Mouse (Mus musculus) left cerebral cortex, adult 8-10 months (tissue): Measurements from ENCODE around the gene Tcte1. TPM values are rescaled to one million over a fixed set of nuclear protein-coding genes. Genes with fewer than 3 reads are reported as not detected.

Source experiments
- DNase-seq, 2 experiments: peaks; one replicate each; pipeline ENCODE4 v3.0.0; 2022; ENCODE audit warnings: low spot score in 2 of 2
- total RNA-seq, 4 experiments: library from RNA; stranded (reverse); gene quantifications; 2 replicates each; pipeline ENCODE4 v1.2.4; 2022

Tcte1 gene
- total RNA-seq, 4 experiments from 2014 or later = 1.3 to 1.7 (median 1.4) TPM

DNA sequence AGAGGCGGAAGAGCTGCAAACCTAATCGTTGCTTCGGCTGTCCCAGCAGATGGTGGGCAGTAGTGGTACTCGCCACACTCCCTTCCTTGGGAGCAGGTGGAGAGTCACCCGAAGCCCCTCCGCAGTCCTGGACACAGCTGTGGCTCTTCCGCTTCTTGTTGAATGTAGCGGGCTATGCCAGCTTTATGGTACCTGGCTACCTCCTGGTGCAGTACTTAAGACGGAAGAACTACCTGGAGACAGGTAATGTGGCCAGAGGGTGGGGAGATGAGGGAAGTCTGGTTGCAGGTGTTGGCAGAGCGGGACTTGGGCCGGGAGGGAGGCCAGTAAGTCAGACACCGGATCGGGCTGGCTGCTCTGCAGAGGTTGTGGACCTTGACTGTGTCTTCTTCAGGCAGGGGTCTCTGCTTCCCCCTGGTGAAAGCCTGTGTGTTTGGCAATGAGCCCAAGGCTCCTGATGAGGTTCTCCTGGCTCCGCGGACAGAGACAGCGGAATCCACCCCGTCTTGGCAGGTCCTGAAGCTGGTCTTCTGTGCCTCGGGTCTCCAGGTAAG lies 41.4 kb downstream of the Tcte1 start:
- no peak for DNase-seq

DNA sequence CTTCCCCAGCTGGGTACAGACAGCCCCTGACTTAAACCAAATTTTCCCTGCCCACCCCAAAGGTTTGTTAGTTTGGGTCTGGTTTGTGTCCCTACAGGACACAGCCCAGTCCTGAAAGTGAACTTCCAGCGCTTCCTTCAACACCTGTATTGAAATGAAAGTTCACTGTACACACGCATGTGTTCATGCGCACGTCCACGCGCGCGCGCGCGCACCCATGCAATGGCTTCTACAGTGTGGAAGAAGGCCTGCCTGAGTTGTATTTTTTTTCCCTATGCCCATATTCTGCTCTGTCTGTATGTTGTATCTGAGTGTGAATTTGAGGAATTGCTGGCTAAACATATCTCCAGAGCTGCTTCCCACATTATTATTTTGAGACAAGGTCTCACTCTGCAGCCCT lies 41.9 kb downstream of the Tcte1 start:
- DNase-seq = no peak

DNA sequence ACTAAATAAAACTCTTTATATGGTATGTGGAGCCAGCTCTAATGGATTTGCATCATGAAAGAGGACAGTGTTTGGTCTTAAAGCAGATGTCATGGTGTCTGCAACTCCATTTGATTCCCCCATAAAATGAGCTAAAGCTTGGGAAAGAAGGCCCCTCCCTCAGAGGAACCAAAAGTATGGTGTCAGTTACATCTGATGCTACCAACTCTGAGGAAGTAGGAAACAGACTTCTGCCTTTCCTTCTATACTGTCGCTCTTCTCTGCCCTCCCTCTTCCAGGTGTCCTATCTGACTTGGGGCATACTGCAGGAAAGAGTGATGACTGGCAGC lies 42.8 kb downstream of the Tcte1 start:
- no peak for DNase-seq

DNA sequence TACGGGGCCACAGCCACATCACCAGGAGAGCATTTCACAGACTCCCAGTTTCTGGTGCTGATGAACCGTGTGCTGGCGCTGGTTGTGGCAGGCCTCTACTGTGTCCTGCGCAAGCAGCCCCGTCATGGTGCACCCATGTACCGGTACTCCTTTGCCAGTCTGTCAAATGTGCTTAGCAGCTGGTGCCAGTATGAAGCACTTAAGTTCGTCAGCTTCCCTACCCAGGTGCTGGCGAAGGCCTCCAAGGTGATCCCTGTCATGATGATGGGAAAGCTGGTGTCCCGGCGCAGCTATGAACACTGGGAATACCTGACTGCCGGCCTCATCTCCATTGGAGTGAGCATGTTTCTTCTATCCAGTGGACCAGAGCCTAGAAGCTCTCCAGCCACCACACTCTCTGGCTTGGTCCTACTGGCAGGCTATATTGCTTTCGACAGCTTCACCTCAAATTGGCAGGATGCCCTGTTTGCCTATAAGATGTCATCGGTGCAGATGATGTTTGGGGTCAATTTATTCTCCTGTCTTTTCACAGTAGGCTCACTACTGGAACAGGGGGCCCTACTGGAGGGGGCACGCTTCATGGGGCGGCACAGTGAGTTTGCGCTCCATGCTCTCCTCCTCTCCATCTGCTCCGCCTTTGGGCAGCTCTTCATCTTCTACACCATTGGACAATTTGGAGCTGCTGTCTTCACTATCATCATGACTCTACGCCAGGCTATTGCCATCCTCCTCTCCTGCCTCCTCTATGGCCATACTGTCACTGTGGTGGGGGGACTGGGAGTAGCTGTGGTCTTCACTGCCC lies 43.3 kb downstream of the Tcte1 start:
- no peak for DNase-seq

DNA sequence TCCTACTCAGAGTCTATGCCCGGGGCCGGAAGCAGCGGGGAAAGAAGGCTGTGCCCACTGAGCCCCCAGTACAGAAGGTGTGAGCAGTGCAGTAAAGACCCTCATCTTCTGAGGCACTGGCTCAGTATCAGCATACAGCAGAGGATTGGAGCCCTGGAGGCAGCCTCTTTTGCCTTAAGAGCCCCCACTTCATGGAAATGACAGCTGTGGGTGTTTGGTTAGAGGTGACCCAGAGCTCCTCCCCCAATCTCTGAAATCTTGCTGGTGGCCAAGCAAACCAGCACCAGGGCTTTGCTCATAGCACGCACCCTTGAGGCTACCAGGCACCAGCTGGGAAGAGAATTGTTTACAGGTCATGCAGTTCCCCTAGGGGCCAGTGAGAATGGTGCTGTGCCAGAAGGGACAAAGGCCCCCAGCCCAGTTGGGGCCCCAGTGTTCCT lies 43.9 kb downstream of the Tcte1 start:
- no peak for DNase-seq

DNA sequence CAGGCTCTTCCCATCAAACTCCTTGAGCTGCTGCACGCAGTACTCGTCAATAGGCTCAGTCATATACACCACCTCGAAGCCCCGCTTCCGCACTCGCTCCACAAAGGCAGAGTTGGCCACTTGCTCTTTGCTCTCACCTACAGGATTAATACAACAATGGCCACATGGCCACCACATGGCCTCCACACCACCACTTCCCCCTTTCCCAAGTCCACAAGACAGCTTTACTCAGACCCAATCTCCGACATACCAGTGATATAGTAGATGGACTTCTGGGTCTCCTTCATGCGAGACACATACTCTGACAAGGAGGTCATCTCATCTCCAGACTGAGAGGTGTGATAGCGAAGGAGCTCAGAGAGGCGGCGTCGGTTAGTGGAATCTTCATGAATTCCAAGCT lies 45.8 kb downstream of the Tcte1 start:
- DNase-seq = no peak

DNA sequence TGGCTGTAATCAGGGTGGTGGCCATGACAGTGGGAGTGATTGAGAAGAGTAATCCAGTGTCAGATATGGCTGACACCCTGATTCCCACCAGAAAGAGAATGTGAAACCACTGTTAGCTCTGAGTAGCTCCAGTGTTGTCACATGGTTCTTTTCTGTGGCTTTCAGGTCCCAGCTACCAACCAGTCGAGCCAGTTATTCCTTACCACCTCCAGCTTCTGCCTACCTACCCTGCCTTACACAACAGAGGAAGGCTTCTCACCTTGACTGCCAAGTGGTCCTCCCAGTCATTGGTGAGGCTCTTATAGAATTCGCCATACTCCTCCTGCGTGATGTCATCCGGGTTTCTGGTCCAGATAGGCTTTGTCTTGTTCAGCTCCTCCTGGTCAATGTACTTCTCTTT lies 46.8 kb downstream of the Tcte1 start:
- no peak for DNase-seq

DNA sequence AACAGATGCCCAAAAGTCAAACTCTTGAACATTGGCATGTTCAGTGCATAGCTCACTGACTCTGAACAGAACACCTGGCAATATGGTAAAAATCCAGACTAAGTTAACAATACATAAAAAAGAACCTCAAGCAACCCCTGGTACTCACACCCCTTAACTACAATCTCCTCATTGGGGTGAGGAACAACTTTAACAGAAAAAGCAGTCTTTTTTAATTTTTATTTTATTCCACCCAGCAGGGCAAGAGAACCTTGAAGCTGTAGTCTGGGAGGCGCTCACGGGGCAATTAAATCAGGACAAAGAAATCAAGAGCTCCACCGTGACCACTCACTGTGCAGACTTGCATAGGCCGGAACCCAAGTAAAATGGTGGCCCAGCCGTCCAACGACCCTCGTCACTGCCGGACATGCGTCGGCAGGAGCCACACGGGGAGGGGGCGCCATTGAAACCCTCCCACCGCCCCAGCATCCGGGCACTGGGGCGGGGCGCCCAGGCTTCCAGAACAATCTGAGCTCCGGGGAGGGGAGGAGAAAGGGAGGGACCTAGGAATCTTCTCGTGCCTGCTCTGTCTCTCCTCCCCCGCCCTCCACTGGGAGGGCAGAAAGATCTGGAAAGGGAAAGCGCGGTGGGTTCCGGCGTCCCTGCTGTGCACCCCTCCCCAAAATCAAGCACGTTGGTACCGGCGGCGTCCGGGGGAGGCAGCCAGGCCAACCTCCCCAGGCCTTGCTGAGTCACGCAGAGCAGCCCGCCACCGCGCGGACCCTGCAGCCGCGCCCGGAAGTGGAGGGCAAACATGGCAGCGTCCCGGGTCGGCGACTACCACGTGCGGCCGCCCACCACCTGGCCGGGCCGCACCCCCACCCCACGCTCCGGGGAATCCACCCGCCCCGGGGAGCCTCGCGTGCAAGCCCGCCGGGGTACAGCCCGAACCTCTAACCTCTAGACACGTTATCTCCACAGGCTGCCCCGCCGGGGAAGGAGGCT lies 49.2 kb downstream of the Tcte1 start:
- peak in 1 of 2 experiments; percentile 74 for DNase-seq

DNA sequence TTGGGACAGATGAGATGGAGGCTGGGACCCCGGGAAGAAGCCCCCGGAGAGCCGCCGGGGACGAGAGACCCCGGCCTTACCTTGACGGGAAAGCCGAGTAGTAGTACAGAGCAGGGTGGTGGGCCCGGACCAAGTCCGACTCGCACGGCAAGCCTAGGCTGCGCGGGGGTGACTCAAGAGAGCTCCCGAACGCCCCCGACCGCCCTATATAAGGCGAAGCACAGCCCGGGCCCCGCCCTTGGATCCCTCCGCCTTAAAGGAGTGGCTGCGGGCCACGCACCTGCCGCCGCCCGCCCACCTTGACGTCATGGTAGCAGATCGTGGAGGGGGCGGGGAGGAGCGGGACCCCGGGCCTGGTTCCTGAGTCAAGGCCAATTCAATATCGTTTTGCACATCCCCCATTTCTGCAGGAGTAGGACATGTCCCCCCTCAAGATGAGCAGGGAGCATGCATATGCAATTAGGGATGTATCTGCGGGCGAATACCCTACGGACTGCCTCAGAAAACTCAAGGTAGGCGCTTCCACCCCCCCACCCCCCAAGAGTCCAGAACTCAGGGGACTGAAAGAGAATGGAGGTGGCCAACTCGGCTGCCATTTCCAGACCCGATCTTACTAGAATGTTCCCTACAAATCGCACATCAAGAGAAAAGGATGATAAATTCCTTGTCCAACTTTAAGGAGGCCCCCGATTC lies 50.0 kb downstream of the Tcte1 start, which contains the start of gene Hsp90ab1:
Gene Hsp90ab1, minus strand, starts transcription at position 185 of the 693 bp plus-strand sequence.
- peak; percentile 98 to 99 for DNase-seq

DNA sequence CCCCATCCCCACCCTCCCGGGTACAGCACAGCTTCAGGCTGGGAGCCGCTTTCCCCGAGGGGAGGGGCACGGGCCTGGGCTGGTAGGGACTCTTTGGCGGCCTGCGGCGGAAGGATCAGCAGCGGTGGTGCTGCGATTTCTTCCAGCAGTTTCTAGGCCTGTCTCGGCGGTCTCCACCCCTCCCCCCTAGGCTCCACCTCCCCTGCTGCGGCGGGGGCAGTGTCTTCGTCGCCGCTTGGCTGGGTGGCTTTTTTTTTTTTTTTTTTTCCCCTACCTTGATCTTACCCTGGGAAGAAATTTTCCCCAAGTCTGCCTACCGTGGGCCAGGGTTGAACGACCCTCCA lies 50.5 kb downstream of the Tcte1 start:
- DNase-seq = peak; percentile 96 to 99

DNA sequence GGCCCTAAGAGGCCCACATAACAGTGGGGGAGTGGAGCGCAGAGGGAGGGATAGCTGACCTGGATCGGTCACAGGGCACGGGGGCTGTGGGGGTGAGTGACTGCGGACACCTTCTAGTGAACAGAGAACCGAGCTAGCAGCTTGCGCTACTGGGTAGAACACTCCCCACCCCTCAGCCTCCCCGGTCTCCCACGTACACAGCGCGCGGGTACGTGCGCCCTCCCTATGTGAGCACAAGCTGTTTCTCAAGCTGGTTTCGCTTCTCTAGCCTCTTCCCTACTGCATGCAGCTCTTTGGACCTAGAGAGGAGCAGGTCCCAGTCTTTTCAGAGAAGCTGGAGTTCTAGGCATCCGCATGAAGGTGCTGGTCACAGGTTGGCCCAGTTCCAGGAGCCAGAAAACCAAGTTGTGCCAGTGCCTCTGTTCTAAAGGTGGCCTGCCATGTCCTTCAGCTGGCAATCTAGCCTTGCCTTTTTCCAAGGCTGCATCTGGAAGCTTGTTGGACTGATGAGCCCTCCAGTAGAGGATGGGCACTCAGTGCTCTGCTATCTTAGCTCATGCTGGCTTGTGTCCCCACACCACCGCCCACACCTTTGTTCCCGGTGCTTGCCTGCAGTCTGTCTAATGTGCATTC lies 51.0 kb downstream of the Tcte1 start:
- DNase-seq = peak; percentile 79 to 90

DNA sequence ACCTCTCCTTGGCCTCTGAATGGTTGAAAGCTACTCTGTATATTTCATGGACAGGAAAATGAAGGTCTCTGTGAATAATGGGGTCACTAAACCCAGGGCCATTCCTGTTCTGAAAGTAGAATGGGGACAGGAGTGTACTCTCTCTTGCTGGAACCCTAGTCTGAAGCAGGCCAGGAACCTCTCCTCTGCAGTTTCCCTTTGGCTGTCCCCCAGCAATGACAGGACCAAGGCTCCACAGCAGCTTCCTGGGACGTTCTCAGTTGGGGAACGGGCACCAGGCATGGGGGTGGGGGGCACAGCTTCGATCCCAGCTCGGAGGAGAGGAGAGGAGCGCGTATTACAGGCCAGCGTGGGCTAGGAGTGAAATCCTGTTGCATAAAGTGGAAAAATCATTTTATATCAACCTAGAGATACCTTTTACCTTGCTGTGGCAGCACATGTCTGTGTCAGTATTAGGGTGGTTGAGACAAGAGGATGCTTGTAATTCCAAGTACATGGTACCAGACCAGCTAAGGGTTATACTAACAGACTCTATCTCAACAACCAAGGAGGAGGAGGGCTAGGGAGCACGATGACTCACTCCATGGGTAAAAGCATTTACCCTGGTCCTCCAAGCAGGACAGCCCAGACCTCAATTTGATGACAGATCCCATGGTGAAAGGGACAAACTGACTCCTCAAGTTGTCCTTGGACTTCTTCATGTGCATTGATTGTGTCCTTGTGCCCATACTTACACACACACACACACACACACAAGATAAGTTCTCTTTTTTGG lies 52.1 kb downstream of the Tcte1 start:
- DNase-seq = no peak

DNA sequence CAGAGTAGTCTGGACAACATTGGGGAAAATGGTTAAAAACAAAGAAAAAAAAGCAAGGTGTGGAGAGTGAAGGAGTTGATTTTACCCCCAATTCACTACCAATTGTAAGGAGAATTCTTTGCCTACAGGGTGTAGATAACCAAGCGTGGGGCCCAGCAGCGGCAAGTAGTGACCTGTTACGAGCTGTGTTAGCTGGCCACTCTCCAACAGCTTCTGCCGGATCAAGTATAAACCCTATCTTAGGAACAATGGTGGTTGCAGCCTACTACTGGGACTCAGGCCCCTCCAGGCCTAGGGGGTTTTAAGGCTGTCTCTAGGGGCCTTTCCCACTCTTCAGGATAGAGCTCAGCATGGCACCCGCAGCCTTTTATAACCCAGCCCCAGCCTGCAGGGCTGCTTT lies 55.0 kb downstream of the Tcte1 start:
- DNase-seq = no peak

DNA sequence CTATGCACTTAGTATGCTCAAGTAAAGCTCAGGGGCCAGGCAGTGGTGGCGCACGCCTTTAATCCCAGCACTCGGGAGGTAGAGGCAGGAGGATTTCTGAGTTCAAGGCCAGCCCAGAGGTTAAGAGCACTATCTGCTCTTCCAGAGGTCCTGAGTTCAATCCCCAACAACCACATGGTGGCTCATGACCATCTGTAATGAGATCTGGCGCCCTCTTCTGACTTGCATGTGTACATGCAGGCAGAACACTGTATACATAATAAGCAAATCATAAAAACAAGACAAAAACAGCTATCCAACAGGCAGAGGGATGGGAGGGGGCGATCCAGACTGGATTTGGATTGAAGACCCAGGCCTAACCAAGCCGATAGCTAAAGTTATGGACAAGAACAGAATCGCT lies 55.6 kb downstream of the Tcte1 start:
- DNase-seq = no peak

DNA sequence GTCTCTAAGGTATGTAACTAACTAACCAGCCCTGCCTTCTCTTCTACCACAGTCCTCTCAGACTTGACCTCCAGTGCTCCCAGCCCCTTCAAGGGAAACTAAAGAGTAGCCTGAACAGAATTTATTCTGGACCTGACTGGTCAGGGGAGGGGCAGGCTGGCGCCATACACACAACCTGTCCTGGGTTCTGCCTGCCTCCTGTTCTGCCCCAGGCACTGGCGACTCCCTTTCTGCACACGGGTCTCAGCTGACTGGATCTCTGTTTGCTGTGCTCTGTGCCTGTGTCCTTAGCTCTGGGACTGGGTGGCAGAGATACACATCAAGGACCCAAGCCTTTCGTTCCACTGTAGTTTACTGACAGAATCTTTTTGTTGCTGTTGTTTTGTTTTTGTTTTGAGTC lies 56.3 kb downstream of the Tcte1 start:
- no peak for DNase-seq

DNA sequence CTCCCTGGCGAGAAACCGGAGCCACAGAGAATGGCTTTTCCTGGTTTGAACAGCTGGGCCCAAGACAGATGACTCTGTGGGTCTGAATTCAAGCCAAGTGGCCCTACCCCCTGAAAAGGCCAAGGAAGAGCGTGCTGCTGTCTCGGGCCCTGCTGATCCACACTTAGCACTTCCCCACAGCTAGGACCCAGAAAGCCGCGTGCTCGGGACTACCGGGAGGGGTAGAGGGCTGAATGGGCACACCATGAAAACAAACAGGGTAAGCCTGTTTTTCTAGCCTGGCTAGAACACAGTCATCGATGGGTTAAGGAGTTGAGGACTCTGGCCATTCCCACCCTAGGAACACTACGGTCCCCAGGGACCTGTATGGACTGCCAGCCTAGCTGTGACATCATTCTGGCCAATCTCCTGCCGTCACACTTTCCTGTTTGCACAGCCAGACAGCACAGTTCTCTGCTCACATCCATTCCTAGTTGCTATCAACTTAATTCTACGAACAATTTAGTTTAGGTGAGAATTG lies 57.8 kb downstream of the Tcte1 start:
- DNase-seq = no peak

DNA sequence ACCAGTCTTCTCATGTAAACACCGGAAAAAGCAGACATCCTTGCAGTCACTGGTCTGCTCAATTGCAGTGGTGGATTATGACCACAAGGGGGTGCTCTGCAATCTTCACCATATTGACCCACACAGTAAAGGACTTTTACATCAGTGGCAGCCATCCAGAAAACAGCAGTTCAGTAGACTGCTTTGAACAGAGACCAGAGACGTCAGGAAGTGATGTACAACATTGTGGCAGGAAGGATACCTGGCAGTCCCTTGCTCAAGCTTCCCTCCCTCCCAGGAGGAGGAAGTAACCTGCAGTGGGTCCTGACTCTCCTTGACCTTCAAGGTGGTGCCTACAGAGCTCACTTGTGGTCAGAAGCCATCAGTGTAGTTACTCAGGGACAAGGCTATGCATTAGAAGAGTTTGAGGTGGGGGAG lies 58.3 kb downstream of the Tcte1 start:
- no peak for DNase-seq

DNA sequence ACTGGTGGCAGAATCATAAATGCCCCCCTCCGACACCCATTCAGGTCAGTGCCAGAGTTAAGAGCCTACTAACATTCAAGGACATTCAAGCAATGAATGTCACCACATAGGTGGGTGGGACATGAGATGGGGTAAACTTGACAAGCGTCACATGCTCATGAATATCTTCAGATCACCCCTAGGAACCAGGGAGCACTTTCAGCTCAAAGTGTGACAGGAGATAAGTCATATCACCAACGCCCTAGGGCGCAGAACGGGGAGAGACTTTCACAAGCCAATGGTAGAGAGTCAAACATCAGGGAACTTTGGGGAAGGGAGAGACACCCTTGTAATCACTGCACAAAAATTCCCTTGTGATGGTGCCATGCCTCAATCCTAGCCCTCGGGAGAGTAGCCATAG lies 59.0 kb downstream of the Tcte1 start:
- no peak for DNase-seq

DNA sequence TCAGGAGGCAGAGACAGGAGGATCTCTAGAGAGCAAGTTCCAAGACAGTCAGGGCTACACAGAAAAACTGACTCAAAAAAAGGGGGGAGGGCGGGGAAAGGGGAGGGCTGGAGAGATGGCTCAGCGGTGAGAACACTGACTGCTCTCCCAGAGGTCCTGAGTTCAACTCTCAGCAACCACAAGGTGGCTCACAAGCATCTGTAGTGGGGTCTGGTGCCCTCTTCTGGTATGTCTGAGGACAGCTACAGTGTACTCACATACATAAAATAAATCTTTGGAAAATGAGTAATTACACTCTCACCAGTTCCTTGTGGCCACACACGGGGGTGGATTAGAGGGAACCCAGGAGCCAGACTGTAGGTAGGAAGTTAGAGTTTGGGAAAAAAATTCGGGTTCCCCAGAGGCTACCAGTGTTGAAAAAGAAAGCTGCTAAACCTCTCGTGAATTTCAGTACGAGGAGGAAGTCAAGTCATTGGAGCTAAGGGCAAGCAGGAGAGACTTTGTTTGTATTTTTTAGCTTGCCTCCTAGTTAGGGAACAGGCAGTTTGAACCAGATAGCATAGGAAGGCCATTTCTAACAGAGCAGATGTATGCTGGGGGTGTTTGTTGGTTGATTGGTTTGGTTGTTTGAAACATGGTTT lies 59.6 kb downstream of the Tcte1 start:
- DNase-seq = no peak
